18 mouse cellular contexts compared by ENCODE assay signal in the genomic region with DNA sequence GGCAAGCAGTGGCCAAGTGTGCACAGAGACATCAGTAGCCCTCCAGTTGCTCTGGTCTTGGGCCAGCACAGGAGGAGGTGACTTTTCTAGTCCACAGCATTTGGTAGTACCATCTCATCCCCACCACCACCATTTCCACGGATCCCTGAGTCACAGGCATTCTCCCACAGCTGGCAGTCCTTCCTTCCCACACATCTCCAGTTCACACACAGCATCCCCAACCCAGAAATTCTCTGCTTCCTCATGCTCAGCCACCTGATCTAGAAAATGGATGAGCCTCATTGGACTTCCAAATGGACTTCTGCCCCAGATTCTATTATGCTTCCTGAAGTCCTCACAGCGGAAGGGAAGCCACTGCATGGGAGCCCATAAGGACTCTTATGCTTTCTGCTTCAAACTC.
DNase-seq lines count a peak whose midpoint lies in the region; TF ChIP-seq lines count a peak whose summit lies in the region.
"Had no signal": no experiment of that assay in that cellular context is flagged by ENCODE, and none has a peak within 500 bp of the region (broad histone marks: within the 10 kb centered on the region; RNA-seq: fewer than 3 reads in every experiment).

No protein-coding gene starts in this region.

- TF ChIP-seq POLR2A in olfactory bulb, adult 2 months (IDR thresholded peaks at IDR 0.05; ENCODE audit: insufficient read depth, low read depth, low read length): no peak

- WGBS in olfactory bulb, adult 2 months: 49% methylated on average over 2 of the region's 2 CpGs

- peaks cover 33% of the 10 kb centered on the region for H3K4me1 ChIP-seq in olfactory bulb, adult 2 months (ENCODE audit: control insufficient read depth, insufficient read depth, low read length)

- DNase-seq in layer of hippocampus, adult 2 months (ENCODE audit: low spot score in 2 of 2): no peak
- no peak for DNase-seq in layer of hippocampus, adult 18-20 months (ENCODE audit: low spot score in 2 of 2)
- DNase-seq in right cerebral cortex, adult 18-20 months: peak; percentile 74
- no peak for DNase-seq in right cerebral cortex, postnatal 4 days
- DNase-seq in left cerebral cortex, postnatal 36 days (ENCODE audit: low spot score in 2 of 2): peak; percentile 51 to 58
- DNase-seq in cerebellum, postnatal 25 days: no peak
- DNase-seq: adrenal gland, postnatal 25 days; cerebellum, adult 11 months; cerebellum, adult 8-10 months; cerebellum, postnatal 14 days; gastrocnemius, postnatal 36 days; heart, adult 2 months had no signal

- H3K27ac ChIP-seq in layer of hippocampus, adult 2 months: peak overlapping the region; percentile 59
- H3K27ac ChIP-seq in olfactory bulb, adult 2 months (ENCODE audit: insufficient read depth, low read depth, low read length): peak overlapping the region; percentile 47; the same call in 1 of the 2 replicates
- H3K27ac ChIP-seq: embryonic facial prominence, embryonic 12.5 days; forebrain, embryonic 15.5 days; heart, adult 2 months; hindbrain, embryonic 10.5 days; hindbrain, embryonic 14.5 days had no signal

- intact Hi-C loops in left cerebral cortex, postnatal 36 days (cut with DNase I): no loop called here

- TF ChIP-seq CTCF in layer of hippocampus, adult 2 months (conservative IDR thresholded peaks at IDR 0.05): no peak
- TF ChIP-seq CTCF in olfactory bulb, adult 2 months (IDR thresholded peaks at IDR 0.05; ENCODE audit: insufficient read depth, low read depth, low read length): no peak

- H3K4me3 ChIP-seq in layer of hippocampus, adult 2 months: no peak overlapping the region
- no peak overlapping the region for H3K4me3 ChIP-seq in olfactory bulb, adult 2 months (ENCODE audit: insufficient read depth, low read depth, low read length)
- H3K4me3 ChIP-seq: embryonic facial prominence, embryonic 12.5 days; forebrain, embryonic 15.5 days; heart, adult 2 months; heart, embryonic 12.5 days; hindbrain, embryonic 10.5 days had no signal

Comparison
In these comparisons a context has a peak if more than half of its experiments do, and no peak if none do; other contexts are left out.
1. DNase-seq: peak in right cerebral cortex, adult 18-20 months (single experiment) and left cerebral cortex, postnatal 36 days (2 of 2); none in layer of hippocampus, adult 2 months (0 of 2), layer of hippocampus, adult 18-20 months (0 of 2), right cerebral cortex, postnatal 4 days (single experiment) and cerebellum, postnatal 25 days (0 of 2).